Mouse (Mus musculus): ENCODE data around the gene Gm20458. TPM values are rescaled to one million over a fixed set of nuclear protein-coding genes. Genes with fewer than 3 reads are reported as not detected.

Gene Gm20458
- polyA plus RNA-seq (2012; ENCODE audit: insufficient read depth, low replicate concordance) = 2.4 TPM in 1 of 2 replicates, not detected in the other

DNA sequence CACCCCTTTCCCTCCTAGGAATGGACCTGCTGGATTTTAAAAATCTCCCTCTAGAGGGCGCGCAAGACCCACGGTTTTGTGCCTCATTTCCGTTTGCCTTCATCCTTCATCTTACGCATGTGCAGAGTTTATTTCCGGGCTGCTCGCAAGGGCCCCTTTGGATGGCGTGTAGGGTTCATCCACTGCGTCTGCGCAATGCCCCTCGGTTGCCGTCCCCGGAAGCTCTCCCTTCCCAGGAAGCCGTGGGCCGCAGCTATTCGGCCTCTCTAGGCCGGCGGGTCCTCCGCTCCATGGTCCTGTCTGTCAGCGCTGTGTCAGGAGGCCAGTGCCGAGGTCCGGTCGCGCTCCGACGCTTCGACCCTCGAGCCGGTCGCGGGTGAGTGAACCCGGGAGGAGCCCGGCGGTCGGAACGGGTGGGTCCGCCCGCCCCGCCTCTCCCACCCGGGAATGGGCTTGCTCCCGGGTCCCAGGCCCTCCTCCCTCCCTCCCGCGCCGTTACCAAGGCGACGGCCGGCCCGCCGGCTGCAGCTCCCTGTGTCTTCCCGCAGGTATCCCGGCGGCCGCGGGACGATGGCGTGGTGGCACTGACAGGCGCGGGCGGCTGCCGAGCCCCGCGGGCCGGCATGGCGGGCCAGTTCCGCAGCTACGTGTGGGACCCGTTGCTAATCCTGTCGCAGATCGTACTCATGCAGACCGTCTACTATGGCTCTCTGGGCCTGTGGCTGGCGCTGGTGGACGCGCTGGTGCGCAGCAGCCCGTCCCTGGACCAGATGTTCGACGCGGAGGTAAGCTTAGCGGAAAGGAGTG is at the start of gene Gm20458:
Gm20458 (plus strand) TSS at position 223 of the 807 bp plus-strand sequence.
- peaks cover 28% of the 10 kb centered on the region for H3K4me1 ChIP-seq
- H3K4me3 ChIP-seq (replicated peaks) = peak within 1 kb of the TSS; percentile 98
- peaks cover 8% of the 10 kb centered on the region for H3K27me3 ChIP-seq (replicated peaks)
- peaks cover 35% of the 10 kb centered on the region for H3K36me3 ChIP-seq (replicated peaks; ENCODE audit: low read length)
- TF ChIP-seq FLI1 (IDR thresholded peaks at IDR 0.05; ENCODE audit: low read length) (peak; percentile 77), GATA1 (IDR thresholded peaks at IDR 0.05; ENCODE audit: borderline replicate concordance, low read length) (no peak)
- no peaks in the 10 kb centered on the region for H3K9me3 ChIP-seq

DNA sequence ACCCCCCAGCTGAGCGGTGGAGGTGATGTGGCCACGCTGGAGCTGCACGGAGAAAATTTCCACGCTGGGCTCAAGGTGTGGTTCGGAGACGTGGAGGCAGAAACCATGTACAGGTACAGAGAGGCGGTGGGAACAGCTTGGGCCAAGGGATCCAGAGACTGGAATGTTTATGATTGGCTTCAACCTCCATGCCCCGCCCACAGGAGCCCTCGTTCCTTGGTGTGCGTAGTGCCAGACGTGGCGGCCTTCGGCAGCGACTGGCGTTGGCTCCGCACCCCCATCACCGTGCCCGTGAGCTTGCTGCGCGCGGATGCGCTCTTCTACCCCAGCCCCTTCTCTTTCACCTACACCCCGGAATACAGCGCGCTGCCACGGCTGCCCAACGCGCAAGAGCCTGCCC is 46.6 kb upstream of the Gm20458 start:
- H3K4me3 ChIP-seq (replicated peaks) = peak overlapping the region; percentile 18

DNA sequence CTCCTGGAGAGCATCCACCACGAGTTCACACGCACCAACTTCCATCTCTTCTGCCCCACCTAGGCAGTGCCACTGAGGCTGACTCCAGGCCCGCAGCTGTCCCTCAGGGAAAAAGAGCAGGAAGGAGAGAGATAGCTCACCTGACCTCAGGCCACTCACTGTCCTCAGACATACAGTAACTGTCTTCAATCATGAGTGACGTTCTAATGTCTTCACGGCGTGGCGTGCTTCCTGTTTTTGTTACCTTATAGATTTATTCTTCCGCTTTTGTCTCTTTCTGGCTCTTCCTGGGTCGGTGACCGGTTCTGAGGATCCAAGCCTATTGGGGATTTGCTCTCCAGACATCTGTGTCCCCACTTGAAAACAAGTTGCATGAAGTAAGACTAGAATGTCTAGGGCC is 46.2 kb upstream of the Gm20458 start:
- peaks cover 3% of the 10 kb centered on the region; the same call in 1 of the 2 replicates for H3K4me1 ChIP-seq
- TF ChIP-seq FLI1 (IDR thresholded peaks at IDR 0.05; ENCODE audit: low read length) (no peak), GATA1 (IDR thresholded peaks at IDR 0.05; ENCODE audit: borderline replicate concordance, low read length) (no peak)
- no peaks in the 10 kb centered on the region for H3K9me3 ChIP-seq
- peaks cover 53% of the 10 kb centered on the region for H3K27me3 ChIP-seq (replicated peaks)
- H3K36me3 ChIP-seq (replicated peaks; ENCODE audit: low read length) = no peaks in the 10 kb centered on the region
- H3K4me3 ChIP-seq (replicated peaks) = peak overlapping the region; percentile 10

More for the DNA sequence above, 46.6 kb upstream of the Gm20458 start:
- Histone ChIP-seq H3K36me3 (replicated peaks; ENCODE audit: low read length) (no peaks in the 10 kb centered on the region), H3K27me3 (replicated peaks) (peaks cover 54% of the 10 kb centered on the region), H3K4me1 (peaks cover 3% of the 10 kb centered on the region; the same call in 1 of the 2 replicates), H3K9me3 (no peaks in the 10 kb centered on the region)
- TF ChIP-seq GATA1 (IDR thresholded peaks at IDR 0.05; ENCODE audit: borderline replicate concordance, low read length) (no peak), FLI1 (IDR thresholded peaks at IDR 0.05; ENCODE audit: low read length) (no peak)

DNA sequence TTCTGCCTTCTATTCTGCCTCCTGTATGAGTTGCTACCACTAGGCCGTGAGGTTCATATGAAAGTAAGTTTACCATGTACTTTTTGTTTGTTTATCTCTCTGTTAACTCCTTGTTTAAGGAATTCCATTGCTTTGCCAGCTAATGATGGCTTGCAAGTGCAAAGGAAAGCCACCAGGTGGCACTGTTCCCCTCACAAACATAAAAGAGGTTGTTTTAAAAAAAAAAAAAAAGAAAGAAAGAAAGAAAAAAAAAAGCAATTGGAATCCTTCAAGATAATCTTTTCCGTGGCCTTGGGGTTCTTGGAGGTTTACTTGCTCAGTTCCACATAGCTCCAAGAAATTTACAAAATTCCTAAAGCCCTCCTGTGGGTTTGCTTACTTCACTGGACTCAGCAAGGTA is 43.6 kb upstream of the Gm20458 start:
- Histone ChIP-seq H3K4me3 (replicated peaks) (no peak overlapping the region), H3K9me3 (no peaks in the 10 kb centered on the region), H3K27me3 (replicated peaks) (peaks cover 49% of the 10 kb centered on the region), H3K4me1 (peaks cover 3% of the 10 kb centered on the region; the same call in 1 of the 2 replicates), H3K36me3 (replicated peaks; ENCODE audit: low read length) (no peaks in the 10 kb centered on the region)
- TF ChIP-seq FLI1 (IDR thresholded peaks at IDR 0.05; ENCODE audit: low read length) = no peak
- TF ChIP-seq GATA1 (IDR thresholded peaks at IDR 0.05; ENCODE audit: borderline replicate concordance, low read length) = no peak

- Histone ChIP-seq H3K27me3 (replicated peaks) (peaks cover 55% of the 10 kb centered on the region), H3K4me1 (peaks cover 3% of the 10 kb centered on the region; the same call in 1 of the 2 replicates), H3K4me3 (replicated peaks) (no peak overlapping the region), H3K36me3 (replicated peaks; ENCODE audit: low read length) (no peaks in the 10 kb centered on the region), H3K9me3 (no peaks in the 10 kb centered on the region)
- TF ChIP-seq GATA1 (IDR thresholded peaks at IDR 0.05; ENCODE audit: borderline replicate concordance, low read length) = no peak
- TF ChIP-seq FLI1 (IDR thresholded peaks at IDR 0.05; ENCODE audit: low read length) = no peak
Observed at GRCm38 (mm10) chr2:164418308-164418875, 42.4 kb upstream of the Gm20458 start.

GRCm38 (mm10) chr2:164419489-164419888 is 41.3 kb upstream of the Gm20458 start:
- Histone ChIP-seq H3K4me1 (no peaks in the 10 kb centered on the region; the same call in 1 of the 2 replicates), H3K27me3 (replicated peaks) (peaks cover 49% of the 10 kb centered on the region), H3K36me3 (replicated peaks; ENCODE audit: low read length) (no peaks in the 10 kb centered on the region), H3K9me3 (no peaks in the 10 kb centered on the region), H3K4me3 (replicated peaks) (no peak overlapping the region)
- no peak for TF ChIP-seq GATA1 (IDR thresholded peaks at IDR 0.05; ENCODE audit: borderline replicate concordance, low read length)
- no peak for TF ChIP-seq FLI1 (IDR thresholded peaks at IDR 0.05; ENCODE audit: low read length)

DNA sequence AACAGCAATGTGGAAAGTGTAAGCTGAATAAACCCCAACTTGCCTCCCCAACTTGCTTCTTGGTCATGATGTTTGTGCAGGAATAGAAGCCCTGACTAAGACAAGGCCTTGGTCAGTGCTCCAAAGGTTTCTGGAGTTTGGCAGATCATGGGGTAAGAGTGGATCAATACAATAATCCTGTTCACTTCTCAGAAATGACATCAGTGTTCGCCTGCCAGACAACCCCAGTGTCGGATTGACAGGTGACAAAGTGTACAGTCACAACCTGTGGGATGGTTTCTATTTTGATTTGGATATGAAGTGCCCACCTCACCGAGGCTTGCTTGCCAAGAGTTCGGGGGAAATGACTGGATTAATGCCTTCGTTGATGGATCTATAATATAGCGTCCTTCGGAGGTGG is 39.5 kb upstream of the Gm20458 start:
- no peaks in the 10 kb centered on the region for H3K36me3 ChIP-seq (replicated peaks; ENCODE audit: low read length)
- H3K27me3 ChIP-seq (replicated peaks) = peaks cover 54% of the 10 kb centered on the region
- H3K4me1 ChIP-seq = no peaks in the 10 kb centered on the region
- H3K9me3 ChIP-seq = no peaks in the 10 kb centered on the region
- TF ChIP-seq FLI1 (IDR thresholded peaks at IDR 0.05; ENCODE audit: low read length) (no peak), GATA1 (IDR thresholded peaks at IDR 0.05; ENCODE audit: borderline replicate concordance, low read length) (no peak)
- no peak overlapping the region for H3K4me3 ChIP-seq (replicated peaks)

- Histone ChIP-seq H3K4me3 (replicated peaks) (no peak overlapping the region), H3K9me3 (no peaks in the 10 kb centered on the region), H3K27me3 (replicated peaks) (peaks cover 57% of the 10 kb centered on the region), H3K36me3 (replicated peaks; ENCODE audit: low read length) (no peaks in the 10 kb centered on the region), H3K4me1 (no peaks in the 10 kb centered on the region)
- no peak for TF ChIP-seq FLI1 (IDR thresholded peaks at IDR 0.05; ENCODE audit: low read length)
- no peak for TF ChIP-seq GATA1 (IDR thresholded peaks at IDR 0.05; ENCODE audit: borderline replicate concordance, low read length)
Observed at GRCm38 (mm10) chr2:164421979-164422378, 38.8 kb upstream of the Gm20458 start.

GRCm38 (mm10) chr2:164422675-164423393 is 37.9 kb upstream of the Gm20458 start:
- peaks cover 62% of the 10 kb centered on the region for H3K27me3 ChIP-seq (replicated peaks)
- no peaks in the 10 kb centered on the region for H3K36me3 ChIP-seq (replicated peaks; ENCODE audit: low read length)
- TF ChIP-seq FLI1 (IDR thresholded peaks at IDR 0.05; ENCODE audit: low read length) (no peak), GATA1 (IDR thresholded peaks at IDR 0.05; ENCODE audit: borderline replicate concordance, low read length) (no peak)
- no peaks in the 10 kb centered on the region for H3K4me1 ChIP-seq
- no peak overlapping the region for H3K4me3 ChIP-seq (replicated peaks)
- no peaks in the 10 kb centered on the region for H3K9me3 ChIP-seq

Measured in megakaryocyte, embryonic 14.5 days (primary cell).